Mouse (Mus musculus): Measurements from ENCODE around the gene Pdk2. TPM values are rescaled to one million over a fixed set of nuclear protein-coding genes. Genes with fewer than 3 reads are reported as not detected.

Gene Pdk2
- total RNA-seq, 2 experiments from 2014 or later, result 116 to 128 TPM

DNA sequence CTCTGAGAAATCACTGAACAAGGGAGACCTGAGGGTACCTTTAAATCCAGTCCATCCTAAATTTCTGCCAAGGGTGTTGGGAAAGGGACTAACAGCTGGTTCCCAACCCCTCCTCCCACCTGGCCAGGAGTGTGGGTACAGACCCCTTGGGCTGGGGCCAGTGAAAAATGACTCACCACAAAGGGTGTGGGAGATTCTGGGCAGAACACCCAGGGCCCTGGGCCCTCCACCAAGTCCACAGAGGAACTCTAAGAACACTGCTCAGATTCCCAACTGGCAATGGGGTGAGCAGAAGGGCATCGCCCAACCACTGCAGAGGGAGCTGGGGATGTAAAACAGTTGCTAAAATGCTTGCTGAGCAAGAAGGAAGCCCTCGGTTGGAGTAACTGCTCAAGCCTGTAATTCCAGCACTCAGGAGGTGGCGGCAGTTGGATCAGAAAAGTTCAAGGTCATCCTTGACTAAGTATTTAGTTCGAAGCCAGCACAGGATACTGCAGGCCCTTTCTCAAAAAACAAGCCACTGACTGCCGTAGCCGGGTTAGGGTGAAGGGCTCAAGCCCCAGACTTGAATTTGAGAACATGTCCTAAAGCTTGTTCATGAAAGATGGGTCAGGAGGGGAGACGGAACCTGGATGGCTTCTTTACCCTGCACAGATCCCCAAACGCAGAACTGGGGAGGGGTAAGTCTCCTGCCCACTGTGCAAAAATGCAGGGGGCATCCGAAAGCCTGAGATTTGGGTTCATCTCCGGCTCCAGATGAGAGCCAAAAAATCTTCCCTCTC is 52.2 kb downstream of the Pdk2 start:
- DNase-seq (ENCODE audit: low spot score in 2 of 2), result peak in 1 of 2 experiments; percentile 47

DNA sequence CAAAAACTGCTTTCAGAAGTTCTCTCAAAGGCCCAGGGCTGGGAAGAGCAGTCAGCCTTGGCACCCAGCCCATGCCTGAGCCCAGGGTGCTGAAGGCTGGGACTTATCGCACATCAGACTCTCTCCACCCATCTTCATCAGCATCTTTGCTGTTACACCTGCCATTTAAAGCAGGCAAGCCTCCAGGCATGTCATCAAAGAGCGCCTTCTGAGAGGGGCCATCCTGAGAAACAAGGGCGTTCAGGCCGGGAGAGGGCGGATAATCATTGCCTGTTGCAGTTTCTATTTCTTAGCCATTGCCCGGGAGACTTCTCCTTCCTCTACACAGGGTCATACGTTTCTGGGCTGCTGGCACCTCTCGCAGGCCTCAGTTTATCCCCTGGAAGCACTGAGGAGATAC is 53.3 kb downstream of the Pdk2 start:
- DNase-seq (ENCODE audit: low spot score in 2 of 2), result no peak

- DNase-seq (ENCODE audit: low spot score in 2 of 2), result no peak
Observed at GRCm38 (mm10) chr11:94987341-94987740, 53.8 kb downstream of the Pdk2 start.

DNA sequence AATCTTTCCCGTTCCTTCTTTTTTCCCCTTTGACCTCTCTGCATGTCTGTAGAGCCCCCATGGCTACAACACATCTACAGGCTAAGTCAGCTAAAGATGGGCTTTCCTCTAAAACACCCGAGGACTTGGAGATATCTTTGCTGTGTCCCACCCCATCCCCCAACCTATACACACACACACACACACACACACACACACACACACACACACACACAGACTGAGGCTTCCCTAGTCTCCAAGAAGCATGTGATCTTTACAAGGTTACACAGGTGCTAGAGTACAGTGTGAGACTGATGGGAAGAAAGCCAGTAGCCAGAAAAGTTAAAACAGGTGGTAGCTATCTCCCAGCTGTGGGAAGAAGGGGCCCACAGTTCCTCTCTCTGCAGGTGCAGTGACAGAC is 54.7 kb downstream of the Pdk2 start:
- no peak for DNase-seq (ENCODE audit: low spot score in 2 of 2)

- no peak for DNase-seq (ENCODE audit: low spot score in 2 of 2)
Observed at GRCm38 (mm10) chr11:94985822-94986221, 55.3 kb downstream of the Pdk2 start.

DNA sequence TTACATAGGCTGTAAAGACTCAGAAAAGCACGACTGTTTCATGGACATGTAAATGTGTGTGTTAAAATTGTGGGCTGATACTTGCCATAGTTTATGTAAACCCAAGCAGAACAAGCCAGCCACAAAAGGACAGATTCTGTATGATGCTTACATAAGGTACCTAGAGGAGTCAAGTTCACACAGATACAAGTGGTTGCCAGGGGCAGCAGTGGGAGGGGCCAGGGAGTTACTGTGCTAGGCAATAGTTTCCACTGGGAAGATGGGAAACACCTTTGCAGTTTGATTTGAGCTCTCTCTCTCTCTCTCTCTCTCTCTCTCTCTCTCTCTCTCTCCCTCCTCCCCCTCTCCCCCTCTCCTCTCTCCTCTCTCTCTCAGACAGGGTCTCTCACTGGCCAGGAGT is 56.0 kb downstream of the Pdk2 start:
- no peak for DNase-seq (ENCODE audit: low spot score in 2 of 2)

DNA sequence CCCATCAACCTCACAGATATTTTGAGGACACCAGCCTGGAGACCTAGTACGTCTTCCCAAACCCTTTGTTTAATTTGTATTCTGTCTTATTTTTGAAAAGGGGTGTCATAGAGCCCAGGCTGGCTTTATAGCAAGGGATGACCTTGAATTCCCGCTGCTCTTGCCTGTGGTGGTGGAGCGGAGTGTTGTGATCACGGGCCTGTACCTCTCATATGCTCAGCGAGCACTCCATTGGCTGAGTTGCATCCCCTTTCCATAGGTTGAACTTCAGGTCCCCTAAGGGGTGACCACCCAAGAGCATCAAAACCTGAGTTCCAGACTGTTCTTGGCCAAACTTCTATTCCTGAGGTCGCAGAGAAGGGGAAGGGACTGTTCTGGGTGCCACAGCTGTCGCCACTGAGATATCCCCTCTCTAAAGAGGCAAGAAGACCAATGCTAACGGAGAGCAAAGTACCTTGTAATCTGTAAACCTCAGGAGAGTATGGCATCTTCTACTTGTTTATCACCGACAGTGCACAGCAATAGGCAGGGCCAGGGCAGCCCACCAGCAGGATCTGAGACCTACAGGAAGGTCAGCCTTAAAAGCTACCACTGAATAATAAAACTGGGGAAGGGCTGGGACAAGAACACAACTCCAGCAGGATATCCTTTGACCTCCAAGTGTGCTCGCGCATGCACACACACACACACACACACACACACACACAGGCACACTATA is 61.5 kb downstream of the Pdk2 start:
- DNase-seq (ENCODE audit: low spot score in 2 of 2), result no peak

- DNase-seq (ENCODE audit: low spot score in 2 of 2), result peak; percentile 98 to 99
Observed at GRCm38 (mm10) chr11:94978947-94979346, 62.2 kb downstream of the Pdk2 start.

DNA sequence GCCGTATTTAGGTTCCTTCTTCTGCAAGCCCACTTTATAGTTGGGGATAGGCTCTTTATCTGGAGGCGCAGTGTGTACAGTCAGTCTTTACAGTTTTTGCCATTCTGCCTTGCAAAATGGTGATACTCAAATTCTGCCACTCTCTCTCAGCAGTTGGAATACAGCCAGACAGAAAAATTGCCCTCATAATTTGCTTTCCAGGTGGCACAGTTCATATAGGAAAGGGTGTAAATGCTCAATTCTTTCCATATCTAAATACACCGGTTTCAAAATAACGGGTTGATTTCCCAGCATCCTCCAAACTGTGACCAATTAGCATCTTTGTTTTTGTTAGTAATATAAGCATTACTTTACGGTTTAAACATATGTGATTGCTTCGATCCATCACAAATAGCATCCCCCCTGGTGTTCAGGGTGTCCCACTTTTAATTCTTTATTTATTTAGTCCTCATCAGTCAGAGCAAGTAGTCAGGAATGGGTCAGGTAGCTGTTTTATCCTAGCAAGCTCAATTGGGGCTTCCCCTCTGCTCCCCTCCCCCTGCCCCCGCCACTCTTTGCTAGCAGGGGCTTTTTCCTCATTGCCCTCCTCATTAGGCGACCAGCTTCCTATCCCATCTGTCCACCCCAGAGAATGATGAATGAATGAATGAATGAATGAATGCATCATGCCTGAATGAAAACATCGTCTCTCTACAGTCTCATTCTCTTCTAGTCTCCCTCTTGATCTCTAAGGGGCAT is 62.8 kb downstream of the Pdk2 start:
- no peak for DNase-seq (ENCODE audit: low spot score in 2 of 2)

Other genes starting within 250 kb of the Pdk2 start
- 10 to 100 TPM in 1 of 2 experiments, 1 to 10 TPM in 1; 8.8 to 11.2 TPM for gene Col1a1, start 105.1 kb downstream of the Pdk2 start, total RNA-seq (2021)
- gene Hils1, start 73.8 kb downstream of the Pdk2 start, total RNA-seq (2021), result not detected
- not detected for gene Sgca, start 65.0 kb downstream of the Pdk2 start, total RNA-seq (2021)
- 100 to 1,000 TPM; 737 to 747 TPM for gene Ppp1r9b, start 50.3 kb downstream of the Pdk2 start, total RNA-seq (2021)
- 10 to 100 TPM; 25.8 to 33.7 TPM for gene Samd14, start 31.5 kb downstream of the Pdk2 start, total RNA-seq (2021)
- gene Itga3, start 35.4 kb upstream of the Pdk2 start, total RNA-seq (2021), result 10 to 100 TPM; 17.2 to 19.3 TPM
- gene Dlx3, start 78.8 kb upstream of the Pdk2 start, total RNA-seq (2021), result not detected
- gene Dlx4, start 104.9 kb upstream of the Pdk2 start, total RNA-seq (2021), result under 1 TPM; 0.19 to 0.21 TPM
- not detected for gene Tac4, start 220.2 kb upstream of the Pdk2 start, total RNA-seq (2021)